Mouse (Mus musculus): Measurements from ENCODE around the gene Arhgap22.

The Arhgap22 gene

DNA sequence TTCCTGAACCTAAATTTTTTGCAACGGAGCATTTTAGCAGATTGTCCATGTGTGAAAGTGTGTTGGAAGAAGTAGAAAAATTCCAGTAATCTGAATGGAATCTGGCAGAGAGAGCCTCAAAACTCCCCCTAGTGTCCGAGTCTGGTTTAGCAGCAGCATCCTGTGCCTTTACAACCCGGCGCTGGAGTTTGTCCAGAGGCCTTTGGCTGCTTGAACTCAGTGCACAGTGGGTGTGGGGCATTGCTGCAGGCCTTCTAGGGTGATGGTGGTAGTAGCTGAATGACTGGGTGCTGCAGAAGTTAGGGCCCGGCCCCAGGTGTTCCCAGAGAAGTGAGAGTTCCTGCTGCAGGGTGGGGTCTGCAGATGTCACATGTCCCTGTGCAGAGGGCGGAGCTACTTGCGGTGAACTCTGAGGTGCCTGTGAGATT, 108.8 kb downstream of the Arhgap22 start:
- DNase-seq (ENCODE audit: extremely low read depth, insufficient read length, low spot score): peak; percentile 56

DNA sequence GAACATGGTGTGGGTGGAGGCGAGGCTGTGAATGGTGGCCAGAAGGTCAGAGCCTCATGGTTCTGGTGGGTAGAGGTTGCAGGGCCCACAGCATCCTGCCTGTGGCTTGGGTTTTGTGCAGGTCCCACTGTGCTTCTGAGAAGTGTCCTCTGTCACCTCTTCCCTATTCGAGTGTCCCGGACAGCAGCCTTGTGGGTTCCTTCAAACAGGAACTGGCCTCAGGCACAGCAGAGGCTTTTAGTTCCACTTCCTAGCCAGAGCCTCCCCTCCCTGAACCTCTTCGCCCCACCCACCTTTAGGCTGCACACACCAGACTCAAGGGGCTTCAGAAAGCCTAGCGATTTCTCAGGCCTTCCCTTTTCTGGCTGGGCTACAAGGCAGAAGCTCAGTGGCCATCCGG, 110.7 kb downstream of the Arhgap22 start:
- no peak for DNase-seq (ENCODE audit: extremely low read depth, insufficient read length, low spot score)

DNA sequence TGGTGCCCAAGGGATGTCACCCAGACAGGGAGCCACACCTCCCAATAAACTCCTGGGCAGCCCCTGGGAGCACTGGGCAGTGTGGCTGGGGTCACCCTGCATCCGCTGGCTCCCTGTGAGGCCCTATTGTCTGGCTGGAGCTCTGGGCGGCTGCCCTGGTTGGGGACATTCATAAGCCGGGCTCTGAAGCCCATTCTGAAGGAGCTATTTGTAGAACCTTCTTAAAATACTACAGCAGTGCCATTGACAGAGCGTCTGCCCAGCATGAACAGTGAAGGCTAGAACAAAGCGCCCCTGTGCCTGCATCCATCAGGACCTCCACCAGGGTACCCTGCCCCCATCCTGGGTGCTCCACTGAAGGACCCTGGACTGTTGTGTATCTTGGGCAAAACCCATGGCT, 114.5 kb downstream of the Arhgap22 start:
- DNase-seq (ENCODE audit: extremely low read depth, insufficient read length, low spot score): no peak

DNA sequence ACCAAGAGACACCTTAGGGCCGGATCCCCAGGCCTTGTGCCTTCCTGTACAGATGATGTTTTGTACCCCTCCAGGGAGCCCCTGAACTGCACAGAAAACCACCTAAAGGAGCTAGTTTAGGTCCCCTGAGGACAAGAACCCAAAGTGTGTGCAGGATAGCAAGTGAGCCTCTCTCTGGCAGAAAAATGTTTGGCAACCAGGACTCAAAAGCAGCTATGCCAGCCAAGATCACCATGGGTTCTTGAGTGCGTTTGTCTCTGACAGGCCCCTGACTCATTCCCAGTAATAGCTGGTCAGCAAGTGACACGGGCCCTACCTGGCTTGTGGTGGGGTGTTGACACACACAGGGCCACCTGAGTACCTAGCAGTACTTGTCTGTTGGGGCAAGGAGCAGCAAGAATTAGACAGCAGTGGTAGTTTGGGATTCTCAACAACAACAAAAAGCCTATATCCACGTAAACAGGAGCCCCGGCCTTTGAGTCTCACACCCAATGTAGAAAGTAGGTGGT, 115.5 kb downstream of the Arhgap22 start:
- no peak for DNase-seq (ENCODE audit: extremely low read depth, insufficient read length, low spot score)

DNA sequence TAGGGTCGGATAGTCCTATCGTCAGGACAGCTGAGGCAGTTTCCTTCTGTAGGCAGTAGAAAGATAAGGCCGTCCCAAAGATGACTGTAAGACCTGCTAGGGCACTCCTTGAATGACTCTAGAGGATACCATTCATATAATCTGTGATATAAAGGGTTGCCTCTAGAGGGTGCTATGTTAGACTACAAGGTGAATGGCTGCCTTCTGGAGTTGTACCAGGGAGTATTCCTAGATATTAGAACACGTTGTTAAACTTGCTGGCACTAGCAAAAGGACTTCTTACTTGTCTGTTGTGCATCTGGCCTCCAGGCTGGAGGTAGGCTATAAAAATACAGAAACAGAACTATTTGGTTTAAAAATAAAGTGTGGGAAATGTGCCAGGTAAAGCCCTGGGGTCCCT, 117.2 kb downstream of the Arhgap22 start:
- no peak for DNase-seq (ENCODE audit: extremely low read depth, insufficient read length, low spot score)

DNA sequence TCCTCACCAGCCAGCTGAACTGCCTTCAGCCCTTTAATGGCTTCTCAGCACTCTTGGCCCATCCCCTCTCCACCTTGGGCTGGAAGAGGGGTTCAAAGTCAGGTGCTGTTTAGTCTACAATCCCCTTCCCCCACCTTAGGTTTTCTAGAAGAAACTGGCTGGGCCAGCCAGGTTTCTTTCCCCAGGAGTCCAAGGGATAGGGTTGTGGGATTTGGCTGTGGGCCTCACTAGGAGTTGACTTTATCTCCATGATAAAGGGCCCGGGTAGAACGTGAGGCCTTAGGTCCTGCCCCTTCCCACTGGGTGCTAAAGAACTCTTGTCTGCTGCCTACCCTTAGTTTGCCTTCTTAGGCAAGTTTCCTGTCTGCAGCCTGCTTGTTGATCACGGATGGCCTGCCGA, 117.8 kb downstream of the Arhgap22 start:
- no peak for DNase-seq (ENCODE audit: extremely low read depth, insufficient read length, low spot score)

DNA sequence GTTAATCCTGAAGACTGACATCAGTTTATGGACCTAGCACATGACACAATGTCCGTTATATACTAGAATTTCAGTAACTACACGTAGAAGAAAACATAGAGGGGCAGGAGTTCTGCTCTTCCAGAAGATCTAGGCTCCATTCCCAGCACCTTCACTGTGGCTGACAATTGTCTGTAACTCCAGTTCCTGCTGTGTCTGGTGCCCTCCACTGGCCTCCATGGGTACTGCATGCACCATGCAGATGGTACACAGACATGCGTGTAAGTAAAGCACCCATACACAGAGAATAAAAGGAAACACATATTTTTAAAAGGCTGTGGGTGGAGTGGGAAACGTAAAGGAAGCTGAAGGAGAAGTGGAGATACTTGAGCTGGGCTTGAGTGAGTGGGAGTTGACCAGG, 120.0 kb downstream of the Arhgap22 start:
- DNase-seq (ENCODE audit: extremely low read depth, insufficient read length, low spot score): no peak

DNA sequence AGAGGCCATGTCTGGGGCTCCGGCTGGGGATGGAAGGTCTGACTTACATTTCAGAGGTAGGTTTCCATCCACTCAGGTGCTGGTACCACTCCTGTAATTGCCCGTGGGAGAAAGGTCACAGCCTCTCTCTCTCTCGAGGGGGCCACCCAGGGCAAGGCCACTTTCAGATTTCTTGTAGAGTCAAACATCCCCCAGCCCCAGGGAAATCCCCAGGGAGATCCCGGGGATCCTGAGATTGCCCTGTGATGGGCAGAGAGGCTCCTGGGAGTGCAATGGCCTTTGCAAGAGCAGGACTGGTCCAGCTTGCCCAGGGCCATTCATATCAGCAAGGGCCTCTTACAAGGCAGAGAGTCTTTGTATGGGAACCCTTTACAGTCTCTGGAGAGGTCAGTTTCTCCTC, 120.6 kb downstream of the Arhgap22 start:
- DNase-seq (ENCODE audit: extremely low read depth, insufficient read length, low spot score): no peak

DNA sequence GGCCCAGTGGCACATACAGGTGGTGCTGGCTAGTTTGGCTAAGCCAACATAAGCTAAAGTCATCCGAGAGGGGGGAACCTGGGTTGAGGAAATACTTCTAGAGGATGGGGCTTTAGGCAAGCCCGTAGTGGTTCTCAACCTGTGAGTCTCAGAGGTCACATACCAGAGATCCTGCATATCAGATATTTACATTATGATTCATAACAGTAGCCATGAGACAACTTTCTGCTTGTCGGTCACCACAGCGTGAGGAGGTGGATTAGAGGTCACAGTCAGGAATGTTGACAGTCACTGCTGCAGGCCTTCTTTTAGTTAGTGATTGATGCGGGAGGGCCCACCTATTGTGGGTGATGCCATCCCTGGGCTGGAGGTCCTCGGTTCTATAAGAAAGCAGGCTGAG, 121.9 kb downstream of the Arhgap22 start:
- no peak for DNase-seq (ENCODE audit: extremely low read depth, insufficient read length, low spot score)

DNA sequence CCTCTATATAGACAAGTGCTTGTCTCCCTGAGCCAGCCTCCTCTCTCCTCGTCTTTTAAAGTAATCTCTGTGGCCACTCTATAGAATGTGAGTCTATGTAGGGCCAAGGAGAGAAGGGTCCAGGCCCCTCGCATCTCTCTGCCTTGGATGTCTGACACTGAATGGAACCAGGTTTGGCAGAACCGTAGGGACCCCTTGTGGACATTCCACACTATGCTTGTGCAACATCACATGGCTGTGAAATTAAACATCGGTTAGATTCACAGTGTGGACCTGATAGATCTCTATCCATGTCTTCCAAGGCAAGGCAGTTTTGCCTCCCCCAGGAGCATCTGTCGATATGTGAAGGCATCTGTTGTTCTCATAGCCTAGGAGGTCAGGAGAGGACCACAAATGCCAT, 124.9 kb downstream of the Arhgap22 start:
- no peak for DNase-seq (ENCODE audit: extremely low read depth, insufficient read length, low spot score)

DNA sequence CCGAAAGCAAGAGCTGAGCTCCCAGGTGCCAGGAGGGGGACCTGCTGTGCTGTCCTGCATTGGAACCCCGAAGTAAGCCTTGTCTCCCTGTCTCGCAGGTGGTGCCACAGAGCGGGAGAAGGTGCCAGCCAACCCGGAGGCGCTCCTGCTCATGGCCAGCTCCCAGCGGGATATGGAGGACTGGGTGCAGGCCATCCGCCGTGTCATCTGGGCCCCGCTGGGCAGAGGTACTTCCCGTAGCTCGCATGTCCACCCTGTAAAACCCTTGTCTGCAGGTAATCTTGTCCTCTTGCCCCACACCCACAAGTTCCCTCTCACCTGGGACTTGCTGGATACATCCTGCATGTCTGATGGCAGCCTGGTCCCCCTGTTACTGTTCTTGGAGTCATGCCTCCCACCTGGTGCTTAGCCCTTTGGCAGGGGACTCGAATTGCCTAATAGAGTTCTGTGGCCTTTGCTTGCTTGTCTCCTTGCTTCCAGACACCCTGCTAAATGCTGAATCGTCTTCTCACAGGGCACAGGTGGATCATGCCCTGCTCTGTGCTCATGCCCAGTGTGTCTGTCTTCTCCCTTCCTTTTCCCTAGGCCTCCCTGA, 129.4 kb downstream of the Arhgap22 start:
- no peak for DNase-seq (ENCODE audit: extremely low read depth, insufficient read length, low spot score)

DNA sequence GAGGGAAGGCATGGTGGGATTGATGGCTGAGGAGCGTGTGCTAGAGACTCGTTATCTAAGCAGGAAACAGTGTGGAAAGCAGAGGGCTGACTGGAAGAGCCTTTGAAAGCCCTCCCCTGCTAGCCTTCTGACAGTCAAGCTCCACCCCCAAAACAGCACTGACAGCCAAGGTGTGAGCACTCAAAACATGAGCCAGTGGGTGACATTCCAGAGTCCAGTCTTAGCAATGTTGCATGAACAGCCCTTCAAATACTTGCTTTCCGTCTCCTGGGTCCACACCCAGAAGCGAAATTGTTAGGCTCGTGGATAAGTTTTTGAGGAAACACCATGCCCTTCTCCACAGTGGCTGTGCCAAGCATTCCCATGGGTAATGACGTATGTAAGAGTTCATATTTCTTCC, 132.7 kb downstream of the Arhgap22 start:
- DNase-seq (ENCODE audit: extremely low read depth, insufficient read length, low spot score): no peak

DNA sequence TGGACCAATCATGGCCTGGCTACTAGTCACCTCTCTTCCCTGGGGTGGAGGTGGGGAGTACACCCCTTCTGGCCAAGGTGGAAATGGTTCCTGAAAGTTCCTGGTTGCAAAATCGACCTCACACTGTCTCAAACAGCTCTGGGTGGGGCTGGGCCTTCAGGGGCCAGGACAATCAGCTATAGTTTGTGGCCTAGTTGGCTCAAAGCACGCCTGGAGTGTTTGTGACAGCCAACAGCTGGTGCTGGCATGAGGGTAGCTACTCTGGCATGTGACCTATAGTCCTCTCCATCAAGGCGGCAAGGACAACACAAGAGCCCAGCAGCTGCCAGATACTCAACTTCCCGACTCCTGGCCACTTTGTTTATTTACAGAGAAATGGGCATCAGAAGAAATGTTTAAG, 133.9 kb downstream of the Arhgap22 start:
- DNase-seq (ENCODE audit: extremely low read depth, insufficient read length, low spot score): no peak

DNA sequence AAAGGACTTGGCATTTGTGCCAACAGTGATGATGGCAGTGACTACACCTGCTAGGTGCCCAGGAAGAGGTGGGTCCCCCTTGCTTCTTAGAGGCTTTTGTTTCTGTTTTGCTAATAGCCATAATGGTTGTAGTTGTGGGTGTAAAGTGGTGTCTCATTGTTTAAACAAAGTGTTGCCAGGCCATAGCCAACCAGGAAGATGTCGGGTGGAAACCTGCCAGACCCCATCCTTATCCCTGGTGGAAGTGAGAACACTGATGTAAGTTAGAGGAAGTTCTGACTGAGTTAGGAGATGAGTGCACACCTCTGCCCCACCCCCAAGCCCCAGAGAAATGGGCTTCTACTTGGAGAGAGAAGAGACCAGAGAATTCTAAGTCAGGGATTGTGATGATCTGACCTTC, 134.3 kb downstream of the Arhgap22 start:
- no peak for DNase-seq (ENCODE audit: extremely low read depth, insufficient read length, low spot score)

DNA sequence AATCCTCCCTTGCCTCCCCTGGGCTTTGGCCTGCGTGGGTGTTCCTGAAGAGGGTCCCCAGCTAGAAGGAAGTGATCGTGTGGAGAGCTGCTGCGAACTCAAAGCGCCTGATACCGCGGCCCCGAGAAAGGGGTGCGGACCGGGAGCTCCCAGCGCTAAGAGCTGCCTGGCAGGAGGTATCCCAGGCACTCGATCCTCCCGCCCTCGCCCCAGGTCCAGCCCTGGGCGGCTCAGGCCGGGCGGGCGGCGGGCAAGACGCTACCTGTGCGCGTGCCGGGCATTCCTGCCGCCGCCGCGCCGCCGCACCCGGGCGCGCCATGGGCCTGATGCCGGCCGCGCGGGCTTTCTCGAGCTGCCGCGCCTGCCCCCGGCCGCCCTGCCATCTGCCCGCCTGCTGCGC, 137.2 kb downstream of the Arhgap22 start:
- no peak for DNase-seq (ENCODE audit: extremely low read depth, insufficient read length, low spot score)

DNA sequence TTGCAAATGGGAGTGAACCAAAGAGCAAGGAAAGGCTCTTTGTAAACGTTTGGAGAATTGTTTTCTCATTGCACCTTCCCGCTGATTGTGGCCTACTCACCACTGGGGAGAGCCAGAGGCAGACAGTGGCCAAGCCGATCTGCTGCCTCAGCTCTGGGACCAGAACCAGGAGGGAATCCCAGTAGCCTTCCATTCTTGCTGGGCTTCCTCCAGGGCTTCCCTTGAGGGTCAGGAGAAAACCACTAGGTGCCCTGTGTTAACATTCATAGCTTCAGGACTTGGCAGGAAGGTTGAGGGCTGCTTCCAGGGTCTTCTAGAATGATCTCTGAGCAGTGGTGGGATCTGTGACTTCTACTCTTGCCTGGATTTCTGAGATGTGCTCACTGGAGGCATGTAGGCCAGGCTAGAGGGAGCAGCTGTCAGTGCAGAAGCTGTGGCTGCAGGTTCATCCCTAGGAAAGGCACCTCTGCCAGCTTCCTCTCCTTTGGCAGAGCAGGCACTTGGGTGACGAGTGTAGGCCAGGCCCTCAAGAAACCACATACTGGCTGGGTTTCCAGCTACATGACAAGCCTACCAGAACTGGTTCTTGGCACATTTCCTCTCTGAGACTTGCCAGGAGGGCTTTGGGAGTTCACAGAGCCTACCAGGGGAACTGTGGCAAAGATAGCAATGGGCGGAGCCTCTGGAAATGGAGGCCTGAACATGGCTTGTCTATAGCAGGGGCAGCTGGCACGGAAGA, 138.3 kb downstream of the Arhgap22 start:
- DNase-seq (ENCODE audit: extremely low read depth, insufficient read length, low spot score): peak; percentile 74

DNA sequence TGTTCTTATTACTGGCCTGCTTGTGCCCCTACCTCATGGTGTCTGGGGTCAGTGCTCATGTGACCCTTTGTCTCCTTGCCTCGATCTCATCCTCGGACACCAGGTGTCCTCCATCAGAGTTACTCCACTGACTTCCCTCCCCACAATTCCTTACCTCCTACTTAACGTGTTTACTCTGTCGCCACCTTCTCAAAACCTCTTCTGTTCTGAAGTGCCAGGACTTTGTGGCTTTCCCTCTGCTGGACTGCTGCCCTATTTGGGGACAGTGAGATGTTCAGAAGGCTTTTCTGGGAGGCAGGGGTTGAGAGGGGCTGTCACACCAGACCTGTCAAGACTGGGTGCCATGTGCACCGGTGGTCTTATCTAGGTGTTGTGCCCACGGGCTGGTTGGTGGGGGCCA, 139.1 kb downstream of the Arhgap22 start:
- DNase-seq (ENCODE audit: extremely low read depth, insufficient read length, low spot score): no peak

DNA sequence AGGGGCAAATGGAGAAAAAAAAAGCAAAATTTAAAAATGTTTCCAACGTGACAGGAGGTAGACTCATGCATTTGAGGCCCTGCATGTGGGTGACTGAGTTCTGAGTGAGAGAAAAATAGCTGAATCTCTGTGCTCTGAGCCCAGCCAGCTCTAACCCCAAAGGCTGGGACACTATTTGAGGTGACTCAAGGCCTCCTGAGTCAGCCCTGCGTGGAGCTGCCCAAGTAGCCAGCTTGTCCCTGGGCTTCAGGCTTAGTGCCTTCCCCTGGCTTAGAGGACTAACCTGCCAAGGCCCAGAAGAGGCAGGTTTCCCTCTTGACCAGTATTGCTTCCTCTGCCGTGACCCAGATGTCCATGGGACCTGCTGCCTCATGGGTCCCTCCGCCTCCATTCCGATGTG, 141.4 kb downstream of the Arhgap22 start:
- peak; percentile 42 for DNase-seq (ENCODE audit: extremely low read depth, insufficient read length, low spot score)

DNA sequence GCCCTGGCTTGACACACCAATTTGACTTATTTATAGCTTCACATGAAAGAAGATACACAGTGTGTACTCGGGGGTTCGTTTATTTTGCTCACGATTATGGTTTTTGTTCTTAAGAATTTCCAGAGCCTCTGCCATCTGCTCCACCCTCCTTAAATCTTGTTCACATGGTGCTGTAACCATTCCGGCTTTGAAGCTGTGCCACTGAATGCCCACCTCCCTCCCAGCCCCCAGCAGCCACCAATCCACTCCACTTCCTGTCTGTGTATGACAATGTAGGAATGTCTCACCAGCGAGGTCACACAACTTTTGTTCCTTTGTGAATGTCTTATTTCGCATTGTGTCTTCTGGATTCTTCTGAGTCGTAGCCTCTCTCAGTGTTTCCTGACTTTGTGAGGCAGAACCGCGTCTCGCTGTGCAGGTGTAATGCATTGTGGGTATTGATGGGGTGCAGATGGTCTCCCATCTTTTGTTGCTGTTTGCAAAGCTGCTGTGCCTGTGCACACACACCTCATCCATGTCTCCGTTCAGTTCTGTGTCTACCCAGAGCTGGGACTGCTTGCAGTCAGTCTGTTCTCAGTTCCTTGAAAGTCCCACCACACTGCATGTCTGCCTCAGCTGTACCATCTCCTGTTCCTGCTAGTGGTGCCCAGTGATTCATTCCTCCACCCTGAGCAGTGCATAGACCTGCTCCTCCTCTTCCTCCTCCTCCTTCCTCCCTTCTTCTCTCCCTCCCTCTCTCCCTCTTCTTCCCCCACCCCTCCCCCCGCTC, 144.0 kb downstream of the Arhgap22 start:
- no peak for DNase-seq (ENCODE audit: extremely low read depth, insufficient read length, low spot score)

DNA sequence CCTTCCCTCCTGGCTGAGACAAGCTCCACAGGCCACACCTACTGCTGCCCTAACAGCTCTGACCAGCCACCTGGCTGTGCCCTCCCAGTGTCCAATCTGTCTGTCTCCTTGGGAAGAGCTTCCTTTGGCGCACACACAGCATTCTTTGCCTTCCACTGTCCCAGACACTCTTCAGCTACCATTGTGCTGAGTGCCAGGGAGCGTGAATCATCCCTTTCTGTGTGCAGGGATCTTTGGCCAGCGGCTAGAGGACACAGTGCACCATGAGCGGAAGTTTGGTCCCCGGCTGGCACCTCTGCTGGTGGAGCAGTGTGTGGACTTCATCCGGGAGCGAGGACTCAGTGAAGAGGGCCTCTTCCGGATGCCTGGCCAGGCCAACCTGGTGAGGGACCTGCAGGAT, 145.1 kb downstream of the Arhgap22 start:
- DNase-seq (ENCODE audit: extremely low read depth, insufficient read length, low spot score): peak; percentile 79

DNA sequence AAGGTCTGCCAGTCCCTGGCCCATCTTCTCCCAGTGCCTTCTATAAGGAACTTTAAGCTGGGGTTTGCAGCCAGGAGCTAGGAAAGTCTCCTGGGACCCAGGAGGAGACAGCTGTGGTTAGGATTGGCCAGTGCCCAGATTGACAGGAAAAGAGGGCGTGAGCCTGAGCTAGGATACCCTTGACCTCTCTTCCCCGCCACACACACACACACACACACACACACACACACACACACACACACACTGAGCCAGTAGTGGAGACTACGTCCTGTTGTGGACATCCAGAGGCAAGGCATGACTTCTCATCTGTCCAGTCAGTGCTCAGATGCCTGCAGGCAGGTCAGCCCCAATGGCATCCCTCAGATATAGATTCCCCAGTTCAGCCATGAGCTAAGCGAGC, 147.7 kb downstream of the Arhgap22 start:
- DNase-seq (ENCODE audit: extremely low read depth, insufficient read length, low spot score): no peak

DNA sequence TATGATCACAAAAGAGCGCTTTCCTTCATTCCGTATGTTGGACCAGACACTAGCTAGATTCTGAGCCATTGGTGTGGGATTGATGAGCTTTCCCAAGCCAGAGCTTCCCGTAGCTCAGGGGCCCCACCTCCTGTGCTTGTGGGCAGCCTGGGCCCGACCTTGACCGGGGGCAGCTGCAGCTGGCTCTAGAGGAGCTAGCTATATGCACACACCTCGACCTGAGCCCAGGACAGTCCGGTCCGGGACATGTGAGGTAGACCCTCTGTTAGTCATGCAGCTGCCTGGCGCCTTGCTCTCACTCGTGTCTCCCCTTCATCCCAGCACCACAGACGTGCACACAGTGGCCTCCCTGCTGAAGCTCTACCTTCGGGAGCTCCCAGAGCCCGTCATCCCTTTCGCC, 148.3 kb downstream of the Arhgap22 start:
- no peak for DNase-seq (ENCODE audit: extremely low read depth, insufficient read length, low spot score)

Data from 3134 (cell line).